Mouse (Mus musculus): ENCODE data around the gene Hlcs. TPM values are rescaled to one million over a fixed set of nuclear protein-coding genes. Genes with fewer than 3 reads are reported as not detected.

Hlcs gene
- polyA plus RNA-seq, 1 experiment, result 17.5 TPM

DNA sequence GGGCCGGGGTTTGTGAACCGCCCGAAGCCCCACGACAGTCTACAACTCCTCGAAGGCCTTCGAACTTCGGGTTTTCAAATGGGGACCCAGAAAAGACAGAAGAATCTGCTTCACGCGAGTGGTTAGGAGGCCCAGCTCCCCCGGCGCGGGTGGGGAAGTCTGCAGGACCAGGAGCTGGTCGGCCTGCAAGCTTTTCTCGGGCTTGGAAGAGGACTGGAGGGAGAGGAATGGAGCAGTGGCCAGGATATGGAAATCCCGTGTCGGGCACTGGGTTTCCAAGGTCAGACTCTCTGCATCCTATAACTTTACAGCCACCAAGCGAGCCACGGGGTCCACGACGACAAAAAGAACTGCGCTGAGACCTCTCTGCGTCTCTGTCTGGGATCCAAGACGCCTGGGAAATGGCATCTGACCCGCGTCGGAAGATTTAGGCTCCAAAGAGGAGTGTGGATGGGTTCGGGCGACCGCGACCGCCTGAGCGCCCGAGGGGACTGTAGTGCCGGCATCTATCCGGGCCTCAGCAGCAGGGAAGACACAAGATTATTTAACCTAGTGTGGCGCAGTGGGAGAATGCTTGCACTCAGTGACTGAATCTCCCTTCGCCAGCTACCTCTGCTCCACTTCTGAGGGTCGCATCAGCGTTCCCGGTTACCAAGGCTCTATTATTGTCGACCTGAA lies 229.4 kb downstream of the Hlcs start:
- TF ChIP-seq POLR2A (IDR thresholded peaks at IDR 0.05; ENCODE audit: borderline replicate concordance, insufficient read depth, low read length) (no peak), CTCF (IDR thresholded peaks at IDR 0.05; ENCODE audit: borderline replicate concordance, insufficient read depth, low read depth, low read length) (no peak)

DNA sequence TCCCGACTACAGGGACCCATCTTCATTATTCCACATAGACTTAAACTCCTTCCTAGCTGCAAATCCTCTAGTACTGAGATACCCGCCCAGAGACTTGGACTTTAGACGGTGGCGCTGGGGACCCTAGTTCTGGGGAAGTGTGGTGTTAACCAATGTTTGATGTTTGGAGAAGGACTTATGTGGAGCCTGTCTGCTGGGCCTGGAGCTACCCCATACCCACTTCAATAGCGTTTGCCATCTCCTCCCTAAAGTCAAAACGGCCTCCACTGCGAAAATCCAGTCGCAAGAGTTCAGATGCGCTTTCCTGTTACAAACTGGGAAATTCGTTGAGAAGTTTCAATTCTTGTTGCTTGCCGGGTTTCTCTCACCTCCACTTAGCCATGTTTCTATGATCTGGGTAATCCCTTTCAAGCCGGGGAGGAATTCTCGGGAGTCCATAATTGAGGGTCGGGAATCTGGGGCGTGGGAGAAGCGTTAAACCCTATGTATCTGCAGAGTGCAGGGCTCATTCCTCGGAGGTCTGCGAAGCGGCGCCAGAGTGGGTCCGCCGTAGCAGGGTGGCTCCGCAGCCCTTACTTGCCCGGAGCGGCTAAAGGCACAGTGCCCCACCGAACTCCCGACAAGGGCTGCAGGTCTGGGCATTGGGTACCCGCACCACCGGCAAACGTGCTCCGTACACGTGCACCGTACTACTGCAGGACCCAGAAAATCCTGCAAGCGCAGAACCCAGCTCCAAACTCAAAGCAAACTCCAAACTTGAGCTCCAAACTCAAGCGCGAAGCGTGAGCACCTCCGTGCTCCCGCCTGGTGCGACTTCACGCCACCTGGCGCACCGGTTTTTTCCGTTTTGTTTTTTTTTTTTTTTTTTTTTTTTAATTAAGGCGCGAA lies 230.2 kb downstream of the Hlcs start:
- TF ChIP-seq POLR2A (IDR thresholded peaks at IDR 0.05; ENCODE audit: borderline replicate concordance, insufficient read depth, low read length) (no peak), CTCF (IDR thresholded peaks at IDR 0.05; ENCODE audit: borderline replicate concordance, insufficient read depth, low read depth, low read length) (no peak)
- Histone ChIP-seq H3K27ac (ENCODE audit: insufficient read depth, low read length) (no peak overlapping the region), H3K4me3 (replicated peaks; ENCODE audit: insufficient read depth, low read depth, low read length) (no peak overlapping the region), H3K4me1 (ENCODE audit: control insufficient read depth, insufficient read depth, low read length) (no peaks in the 10 kb centered on the region), H3K27me3 (ENCODE audit: control insufficient read depth, insufficient read depth, low read length) (peaks cover 32% of the 10 kb centered on the region)
- peak in 1 of 2 experiments; percentile 24 for DNase-seq
- 3% methylated on average over 46 of the region's 46 CpGs for WGBS

More for the DNA sequence above, 229.4 kb downstream of the Hlcs start:
- Histone ChIP-seq H3K27ac (ENCODE audit: insufficient read depth, low read length) (no peak overlapping the region), H3K27me3 (ENCODE audit: control insufficient read depth, insufficient read depth, low read length) (peaks cover 29% of the 10 kb centered on the region), H3K4me1 (ENCODE audit: control insufficient read depth, insufficient read depth, low read length) (no peaks in the 10 kb centered on the region), H3K4me3 (replicated peaks; ENCODE audit: insufficient read depth, low read depth, low read length) (no peak overlapping the region)
- 2% methylated on average over 41 of the region's 41 CpGs for WGBS
- DNase-seq, result peak in 1 of 2 experiments; percentile 24

- TF ChIP-seq POLR2A (IDR thresholded peaks at IDR 0.05; ENCODE audit: borderline replicate concordance, insufficient read depth, low read length) (no peak), CTCF (IDR thresholded peaks at IDR 0.05; ENCODE audit: borderline replicate concordance, insufficient read depth, low read depth, low read length) (no peak)
- Histone ChIP-seq H3K4me3 (replicated peaks; ENCODE audit: insufficient read depth, low read depth, low read length) (no peak overlapping the region), H3K27ac (ENCODE audit: insufficient read depth, low read length) (no peak overlapping the region), H3K4me1 (ENCODE audit: control insufficient read depth, insufficient read depth, low read length) (no peaks in the 10 kb centered on the region), H3K27me3 (ENCODE audit: control insufficient read depth, insufficient read depth, low read length) (peaks cover 34% of the 10 kb centered on the region)
- no peak for DNase-seq
- 9% methylated on average over 8 of the region's 8 CpGs for WGBS
Observed at GRCm38 (mm10) chr16:94081996-94082708, 231.2 kb downstream of the Hlcs start.

DNA sequence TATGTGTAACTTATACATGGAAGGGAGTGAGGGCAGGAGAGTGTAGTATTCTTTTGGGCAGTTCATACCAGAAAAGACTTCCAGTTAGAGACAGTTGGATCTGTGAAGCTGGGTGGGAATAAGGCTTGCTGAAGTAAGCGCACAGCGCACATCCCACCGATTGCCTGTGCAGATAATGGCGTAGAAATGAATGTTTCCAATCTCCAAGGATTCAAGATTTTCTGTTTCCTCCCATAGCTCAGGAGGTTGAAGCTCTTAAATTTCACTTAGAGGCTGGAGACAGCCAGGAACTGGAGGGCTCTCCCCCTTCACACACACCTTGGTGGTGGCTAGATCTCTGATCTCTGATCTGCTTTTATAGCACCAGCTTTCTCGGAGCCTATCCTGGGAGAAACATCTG lies 231.8 kb downstream of the Hlcs start:
- 15% methylated on average over 5 of the region's 5 CpGs for WGBS
- Histone ChIP-seq H3K4me1 (ENCODE audit: control insufficient read depth, insufficient read depth, low read length) (no peaks in the 10 kb centered on the region), H3K4me3 (replicated peaks; ENCODE audit: insufficient read depth, low read depth, low read length) (no peak overlapping the region), H3K27me3 (ENCODE audit: control insufficient read depth, insufficient read depth, low read length) (peaks cover 34% of the 10 kb centered on the region), H3K27ac (ENCODE audit: insufficient read depth, low read length) (no peak overlapping the region)
- no peak for TF ChIP-seq CTCF (IDR thresholded peaks at IDR 0.05; ENCODE audit: borderline replicate concordance, insufficient read depth, low read depth, low read length)
- no peak for TF ChIP-seq POLR2A (IDR thresholded peaks at IDR 0.05; ENCODE audit: borderline replicate concordance, insufficient read depth, low read length)
- DNase-seq, result no peak

DNA sequence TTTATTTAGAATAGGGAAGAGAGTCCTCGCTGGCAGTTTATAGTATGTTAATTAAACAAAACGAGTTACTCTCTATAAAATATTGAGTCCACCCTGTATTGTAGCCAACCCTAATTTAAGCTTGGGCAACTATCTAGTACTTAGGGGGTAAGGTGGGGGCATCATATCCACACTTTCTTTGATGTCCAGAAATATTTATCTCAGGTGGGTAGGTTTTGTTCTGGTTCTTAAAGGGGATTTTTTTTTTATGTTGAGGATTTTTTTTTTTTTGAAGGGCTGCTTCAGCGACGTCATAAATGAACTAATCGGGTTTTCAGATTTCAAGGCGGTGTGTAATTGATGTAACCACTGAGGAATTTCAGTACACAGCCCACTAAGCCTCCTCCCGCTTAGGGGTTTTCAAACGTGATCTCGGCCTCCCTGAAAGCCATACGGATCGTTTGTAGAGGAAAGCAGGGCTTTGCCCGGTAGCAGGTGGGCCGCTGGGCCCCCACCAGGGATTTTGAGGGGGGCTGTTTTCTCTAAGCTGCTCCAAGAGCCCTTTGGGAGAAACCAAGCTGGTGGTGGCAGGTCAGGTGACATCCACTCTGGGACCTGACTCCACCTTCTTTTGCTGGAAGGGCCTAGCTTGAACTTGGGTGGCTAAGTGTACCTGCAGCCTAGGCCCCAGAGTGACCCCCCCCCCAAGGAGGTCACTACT lies 233.4 kb downstream of the Hlcs start:
- WGBS, result 5% methylated on average over 13 of the region's 13 CpGs
- TF ChIP-seq POLR2A (IDR thresholded peaks at IDR 0.05; ENCODE audit: borderline replicate concordance, insufficient read depth, low read length), result no peak
- TF ChIP-seq CTCF (IDR thresholded peaks at IDR 0.05; ENCODE audit: borderline replicate concordance, insufficient read depth, low read depth, low read length), result no peak
- peaks cover 27% of the 10 kb centered on the region for H3K27me3 ChIP-seq (ENCODE audit: control insufficient read depth, insufficient read depth, low read length)
- H3K4me1 ChIP-seq (ENCODE audit: control insufficient read depth, insufficient read depth, low read length), result no peaks in the 10 kb centered on the region
- no peak for DNase-seq
- no peak overlapping the region for H3K4me3 ChIP-seq (replicated peaks; ENCODE audit: insufficient read depth, low read depth, low read length)
- H3K27ac ChIP-seq (ENCODE audit: insufficient read depth, low read length), result no peak overlapping the region

DNA sequence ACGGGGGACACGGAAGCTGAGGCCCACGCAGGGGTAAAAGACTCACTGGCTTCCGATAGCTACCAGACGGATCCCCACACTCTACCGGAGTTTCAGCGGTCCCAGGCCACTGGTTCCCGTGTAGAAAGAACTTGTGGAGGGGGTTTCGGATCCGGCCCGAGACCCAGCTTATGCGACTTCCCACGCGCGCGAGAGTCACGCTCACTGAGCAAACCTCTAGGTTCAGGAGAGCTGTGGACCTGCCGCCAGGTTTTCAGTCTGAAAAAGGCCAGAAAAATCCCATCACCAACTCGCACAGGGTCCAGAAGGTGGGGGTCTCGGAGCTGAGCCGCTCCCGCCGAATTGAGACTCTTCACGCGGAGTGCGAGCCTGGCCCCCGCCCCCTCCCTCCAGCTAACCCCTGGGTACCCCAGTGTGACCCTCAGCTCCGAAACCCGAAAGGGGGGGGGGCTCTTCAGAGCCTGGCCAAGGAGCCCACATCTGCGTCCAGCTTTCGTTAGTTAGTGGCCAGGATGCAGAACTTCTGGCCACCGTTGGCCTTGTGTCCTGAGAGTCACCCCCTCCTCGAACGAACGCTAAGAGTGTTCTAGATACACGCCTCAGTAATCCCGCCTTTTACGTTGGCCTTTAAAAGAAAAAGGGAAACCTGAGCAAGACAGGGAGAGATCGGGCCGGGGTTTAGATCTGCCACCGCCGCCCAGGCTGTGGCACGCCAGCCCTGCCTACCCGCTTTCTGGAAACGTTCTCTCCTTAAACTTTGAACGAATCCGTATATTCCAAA lies 234.1 kb downstream of the Hlcs start:
- no peak overlapping the region for H3K4me3 ChIP-seq (replicated peaks; ENCODE audit: insufficient read depth, low read depth, low read length)
- 3% methylated on average over 47 of the region's 47 CpGs for WGBS

More for the DNA sequence above, 234.1 kb downstream of the Hlcs start:
- Histone ChIP-seq H3K27me3 (ENCODE audit: control insufficient read depth, insufficient read depth, low read length) (peaks cover 27% of the 10 kb centered on the region), H3K4me1 (ENCODE audit: control insufficient read depth, insufficient read depth, low read length) (no peaks in the 10 kb centered on the region), H3K27ac (ENCODE audit: insufficient read depth, low read length) (no peak overlapping the region)
- no peak for TF ChIP-seq POLR2A (IDR thresholded peaks at IDR 0.05; ENCODE audit: borderline replicate concordance, insufficient read depth, low read length)
- TF ChIP-seq CTCF (IDR thresholded peaks at IDR 0.05; ENCODE audit: borderline replicate concordance, insufficient read depth, low read depth, low read length), result no peak
- DNase-seq, result peak in 1 of 2 experiments; percentile 22

Other genes starting within 250 kb of the Hlcs start
- 0.05 and 0.30 TPM in 2 replicates for gene Sim2, start 228.6 kb downstream of the Hlcs start, polyA plus RNA-seq (2012; rRNA removed)
- 0.46 TPM in 2 replicates for gene Ripply3, start 14.8 kb upstream of the Hlcs start, polyA plus RNA-seq (2012; rRNA removed)
- gene Ttc3, start 57.0 kb upstream of the Hlcs start, polyA plus RNA-seq (2012; rRNA removed), result 295 and 301 TPM in 2 replicates
- gene Pigp, start 58.3 kb upstream of the Hlcs start, polyA plus RNA-seq (2012; rRNA removed), result 73.6 and 83.0 TPM in 2 replicates
- 54.8 and 57.8 TPM in 2 replicates for gene Vps26c, start 213.3 kb upstream of the Hlcs start, polyA plus RNA-seq (2012; rRNA removed)

Data from cerebellum, adult 2 months (tissue).